Mouse (Mus musculus): Measurements from ENCODE around the gene Wap. TPM values are rescaled to one million over a fixed set of nuclear protein-coding genes. Genes with fewer than 3 reads are reported as not detected.
"Not testable (repeated sequence)": the region's sequence is repeated elsewhere in the genome, so short reads cannot be mapped to it uniquely, and the experiment has no call there.

Wap gene
- polyA plus RNA-seq, 1 experiment = not detected

- no peak overlapping the region for H3K4me3 ChIP-seq (replicated peaks; ENCODE audit: extremely low read depth, low read depth, low read length)
- DNase-seq = no peak
- 54% methylated on average over 2 of the region's 2 CpGs for WGBS
- H3K4me1 ChIP-seq (ENCODE audit: control insufficient read depth, insufficient read depth, low read length) = 0 out of 2 replicates have a peak, but pooled peaks cover 4% of the 10 kb centered on the region
- TF ChIP-seq POLR2A (IDR thresholded peaks at IDR 0.05; ENCODE audit: borderline replicate concordance, extremely low read depth, low read depth, low read length) (no peak), CTCF (IDR thresholded peaks at IDR 0.05; ENCODE audit: insufficient read depth, low read length) (no peak)
Measured at GRCm38 (mm10) chr11:6670044-6670443, 31.6 kb upstream of the Wap start.

GRCm38 (mm10) chr11:6669041-6669440 lies 30.6 kb upstream of the Wap start:
- DNase-seq = no peak
- Histone ChIP-seq H3K4me3 (replicated peaks; ENCODE audit: extremely low read depth, low read depth, low read length) (no peak overlapping the region), H3K4me1 (ENCODE audit: control insufficient read depth, insufficient read depth, low read length) (no peaks in the 10 kb centered on the region)
- no peak for TF ChIP-seq CTCF (IDR thresholded peaks at IDR 0.05; ENCODE audit: insufficient read depth, low read length)
- no peak for TF ChIP-seq POLR2A (IDR thresholded peaks at IDR 0.05; ENCODE audit: borderline replicate concordance, extremely low read depth, low read depth, low read length)
- 48% methylated on average over 9 of the region's 9 CpGs for WGBS

GRCm38 (mm10) chr11:6666634-6667033 lies 28.2 kb upstream of the Wap start:
- DNase-seq = no peak
- 53% methylated on average over 2 of the region's 2 CpGs for WGBS
- Histone ChIP-seq H3K4me1 (ENCODE audit: control insufficient read depth, insufficient read depth, low read length) (no peaks in the 10 kb centered on the region), H3K4me3 (replicated peaks; ENCODE audit: extremely low read depth, low read depth, low read length) (no peak overlapping the region)
- TF ChIP-seq CTCF (IDR thresholded peaks at IDR 0.05; ENCODE audit: insufficient read depth, low read length) (no peak), POLR2A (IDR thresholded peaks at IDR 0.05; ENCODE audit: borderline replicate concordance, extremely low read depth, low read depth, low read length) (no peak)

GRCm38 (mm10) chr11:6661206-6661605 lies 22.8 kb upstream of the Wap start:
- 60% methylated on average over 14 of the region's 14 CpGs for WGBS
- TF ChIP-seq POLR2A (IDR thresholded peaks at IDR 0.05; ENCODE audit: borderline replicate concordance, extremely low read depth, low read depth, low read length) (no peak), CTCF (IDR thresholded peaks at IDR 0.05; ENCODE audit: insufficient read depth, low read length) (no peak)
- DNase-seq = no peak
- H3K4me1 ChIP-seq (ENCODE audit: control insufficient read depth, insufficient read depth, low read length) = no peaks in the 10 kb centered on the region
- H3K4me3 ChIP-seq (replicated peaks; ENCODE audit: extremely low read depth, low read depth, low read length) = no peak overlapping the region

GRCm38 (mm10) chr11:6658271-6658670 lies 19.8 kb upstream of the Wap start, which contains the start of gene Ramp3:
Ramp3 (plus strand) TSS chr11:6658521.
- TF ChIP-seq POLR2A (IDR thresholded peaks at IDR 0.05; ENCODE audit: borderline replicate concordance, extremely low read depth, low read depth, low read length) (no peak), CTCF (IDR thresholded peaks at IDR 0.05; ENCODE audit: insufficient read depth, low read length) (no peak)
- no peak for DNase-seq
- under 1% methylated on average over 18 of the region's 18 CpGs for WGBS
- peak within 1 kb of the TSS; percentile 55 for H3K4me3 ChIP-seq (replicated peaks; ENCODE audit: extremely low read depth, low read depth, low read length)
- no peaks in the 10 kb centered on the region for H3K4me1 ChIP-seq (ENCODE audit: control insufficient read depth, insufficient read depth, low read length)

- no peaks in the 10 kb centered on the region for H3K4me1 ChIP-seq (ENCODE audit: control insufficient read depth, insufficient read depth, low read length)
- TF ChIP-seq POLR2A (IDR thresholded peaks at IDR 0.05; ENCODE audit: borderline replicate concordance, extremely low read depth, low read depth, low read length) = no peak
- peak; percentile 57 for TF ChIP-seq CTCF (IDR thresholded peaks at IDR 0.05; ENCODE audit: insufficient read depth, low read length)
- DNase-seq = peak; percentile 62
- H3K4me3 ChIP-seq (replicated peaks; ENCODE audit: extremely low read depth, low read depth, low read length) = no peak overlapping the region
- WGBS = 0% methylated on average over 2 of the region's 2 CpGs
Measured at GRCm38 (mm10) chr11:6654903-6655302, 16.5 kb upstream of the Wap start.

- not testable (repeated sequence) for H3K4me1 ChIP-seq (ENCODE audit: control insufficient read depth, insufficient read depth, low read length); H3K4me3 ChIP-seq (replicated peaks; ENCODE audit: extremely low read depth, low read depth, low read length); DNase-seq
- 65% methylated on average over 3 of the region's 3 CpGs for WGBS
Measured at GRCm38 (mm10) chr11:6652978-6653377, 14.5 kb upstream of the Wap start.

- Histone ChIP-seq H3K4me3 (replicated peaks; ENCODE audit: extremely low read depth, low read depth, low read length) (no peak overlapping the region), H3K4me1 (ENCODE audit: control insufficient read depth, insufficient read depth, low read length) (no peaks in the 10 kb centered on the region)
- TF ChIP-seq CTCF (IDR thresholded peaks at IDR 0.05; ENCODE audit: insufficient read depth, low read length) (no peak), POLR2A (IDR thresholded peaks at IDR 0.05; ENCODE audit: borderline replicate concordance, extremely low read depth, low read depth, low read length) (no peak)
- no peak for DNase-seq
- 44% methylated on average over 7 of the region's 7 CpGs for WGBS
Measured at GRCm38 (mm10) chr11:6650519-6650918, 12.1 kb upstream of the Wap start.

- 50% methylated on average over 9 of the region's 9 CpGs for WGBS
- no peak for TF ChIP-seq POLR2A (IDR thresholded peaks at IDR 0.05; ENCODE audit: borderline replicate concordance, extremely low read depth, low read depth, low read length)
- no peak for TF ChIP-seq CTCF (IDR thresholded peaks at IDR 0.05; ENCODE audit: insufficient read depth, low read length)
Measured at GRCm38 (mm10) chr11:6647831-6648724, 9.6 kb upstream of the Wap start.

GRCm38 (mm10) chr11:6644566-6644965 lies 6.1 kb upstream of the Wap start:
- DNase-seq = no peak
- WGBS = 77% methylated on average over 6 of the region's 6 CpGs
- no peak for TF ChIP-seq POLR2A (IDR thresholded peaks at IDR 0.05; ENCODE audit: borderline replicate concordance, extremely low read depth, low read depth, low read length)
- no peak for TF ChIP-seq CTCF (IDR thresholded peaks at IDR 0.05; ENCODE audit: insufficient read depth, low read length)
- Histone ChIP-seq H3K4me1 (ENCODE audit: control insufficient read depth, insufficient read depth, low read length) (no peaks in the 10 kb centered on the region), H3K4me3 (replicated peaks; ENCODE audit: extremely low read depth, low read depth, low read length) (no peak overlapping the region)

More at GRCm38 (mm10) chr11:6647831-6648724, 9.6 kb upstream of the Wap start:
- H3K4me3 ChIP-seq (replicated peaks; ENCODE audit: extremely low read depth, low read depth, low read length) = no peak overlapping the region
- no peak for DNase-seq
- no peaks in the 10 kb centered on the region for H3K4me1 ChIP-seq (ENCODE audit: control insufficient read depth, insufficient read depth, low read length)
